Mouse (Mus musculus) heart, embryonic 11.5 days (tissue): ENCODE measurements around the gene Fcrla. TPM values are rescaled to one million over a fixed set of nuclear protein-coding genes. Genes with fewer than 3 reads are reported as not detected.

Experiments
- ATAC-seq: fragments of 200-750 bp; cut with Nextera tagmentation; replicated peaks from 2 replicates; pipeline ENCODE4 v1.8.0; 2017; ENCODE audit warnings: moderate library complexity; ENCODE audit not compliant: insufficient number of reproducible peaks, low FRiP score, low TSS enrichment
- H3K27ac ChIP-seq: fragments of 300-500 bp; sonication (generic); 2 replicates; pipeline ENCODE4 v1.5.1; 2014; ENCODE audit warnings: mild to moderate bottlenecking, low read depth, low read length
- H3K27me3 ChIP-seq: fragments of 300-500 bp; sonication (generic); 2 replicates; pipeline ENCODE4 v1.6.1; 2014; ENCODE audit warnings: mild to moderate bottlenecking, low read length, mixed read lengths; ENCODE audit not compliant: control insufficient read depth, insufficient read depth
- H3K36me3 ChIP-seq: fragments of 300-500 bp; sonication (generic); 2 replicates; pipeline ENCODE4 v1.6.1; 2014; ENCODE audit warnings: mild to moderate bottlenecking, low read length, moderate library complexity, mixed read lengths; ENCODE audit not compliant: control insufficient read depth, insufficient read depth
- H3K4me1 ChIP-seq: fragments of 300-500 bp; sonication (generic); 2 replicates; pipeline ENCODE4 v1.6.1; 2014; ENCODE audit warnings: low read length; ENCODE audit not compliant: control insufficient read depth, insufficient read depth
- H3K4me2 ChIP-seq: fragments of 300-500 bp; sonication (generic); 2 replicates; pipeline ENCODE4 v1.6.1; 2014; ENCODE audit warnings: mild to moderate bottlenecking, moderate library complexity
- H3K4me3 ChIP-seq: fragments of 300-500 bp; sonication (generic); 2 replicates; pipeline ENCODE4 v1.5.1; 2014; ENCODE audit warnings: low read depth, low read length
- H3K9ac ChIP-seq: fragments of 300-500 bp; sonication (generic); 2 replicates; pipeline ENCODE4 v1.6.1; 2014; ENCODE audit warnings: mild to moderate bottlenecking, low read depth, low read length, moderate library complexity
- H3K9me3 ChIP-seq: fragments of 300-500 bp; sonication (generic); replicated peaks from 2 replicates; pipeline ENCODE4 v1.6.1; 2016; ENCODE audit warnings: low read length; ENCODE audit not compliant: control insufficient read depth
- WGBS: fragments of 180-500 bp; shearing (Covaris S2); extraction: QIAGEN DNeasy Blood & Tissue Kit; methylation state at CpG from one replicate; pipeline ENCODE4 v1.1.7; 2014; ENCODE audit not compliant: insufficient replicate concordance; 5-methylcytosine and 5-hydroxymethylcytosine counted together
- polyA plus RNA-seq: library from polyadenylated mRNA; unstranded; fragments of >200 nt; fragmentation: Nextera tagmentation; extraction: Ambion mirVana; gene quantifications from 2 replicates; pipeline ENCODE4 v1.2.1, GENCODE M21; 2014

Gene Fcrla
- polyA plus RNA-seq, 1 experiment from 2014 or later, result 0.36 TPM

DNA sequence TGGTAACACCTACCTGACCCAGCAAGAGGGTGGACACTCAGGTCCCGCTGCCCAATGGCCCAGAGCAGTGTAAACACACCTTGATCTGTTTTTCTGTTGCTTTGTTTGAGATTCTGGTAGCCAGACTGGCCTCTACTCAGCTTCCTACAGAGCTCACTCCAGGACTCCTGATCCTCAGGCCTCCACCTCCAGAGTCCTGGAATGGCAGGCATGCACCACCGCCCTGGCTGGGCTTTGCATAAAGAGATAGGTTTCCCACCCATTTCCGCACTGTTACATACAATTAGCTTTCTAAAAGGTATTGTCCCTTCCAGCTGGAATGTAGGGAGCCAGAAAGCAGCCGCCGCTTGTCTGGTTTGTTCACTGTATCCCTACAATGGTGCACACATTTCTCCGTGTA lies 56.0 kb downstream of the Fcrla start:
- no peak overlapping the region for H3K4me2 ChIP-seq
- 85% methylated on average over 6 of the region's 6 CpGs for WGBS
- no peak overlapping the region for H3K4me3 ChIP-seq
- no peak overlapping the region for H3K9ac ChIP-seq
- H3K4me1 ChIP-seq, result 0 out of 2 replicates have a peak, but pooled peaks cover 2% of the 10 kb centered on the region
- H3K36me3 ChIP-seq, result no peaks in the 10 kb centered on the region
- H3K9me3 ChIP-seq, result no peaks in the 10 kb centered on the region
- no peaks in the 10 kb centered on the region for H3K27me3 ChIP-seq
- ATAC-seq, result no peak
- H3K27ac ChIP-seq, result no peak overlapping the region

DNA sequence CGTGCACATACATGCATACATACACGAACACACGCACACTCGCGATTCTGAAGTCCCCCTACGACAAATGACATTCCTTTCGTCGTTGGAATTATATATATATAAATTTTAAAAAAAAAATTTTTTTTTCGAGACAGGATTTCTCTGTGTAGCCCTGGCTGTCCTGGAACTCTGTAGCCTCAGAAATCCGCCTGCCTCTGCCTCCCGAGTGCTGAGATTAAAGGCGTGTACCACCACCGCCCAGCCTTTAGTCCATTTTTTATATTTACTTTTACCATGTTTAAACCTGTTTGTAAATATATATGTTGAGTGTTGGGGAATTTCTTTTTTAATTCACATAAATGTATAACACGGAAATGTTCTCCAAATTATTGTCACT lies 58.5 kb downstream of the Fcrla start:
- H3K27ac ChIP-seq, result no peak overlapping the region
- peak overlapping the region; percentile 80 for H3K4me2 ChIP-seq
- peak overlapping the region; percentile 78 for H3K9ac ChIP-seq
- 18% methylated on average over 14 of the region's 14 CpGs for WGBS
- ATAC-seq, result no peak
- H3K36me3 ChIP-seq, result no peaks in the 10 kb centered on the region
- H3K4me3 ChIP-seq, result peak overlapping the region; percentile 93
- H3K4me1 ChIP-seq, result 0 out of 2 replicates have a peak, but pooled peaks cover 2% of the 10 kb centered on the region
- H3K27me3 ChIP-seq, result no peaks in the 10 kb centered on the region
- H3K9me3 ChIP-seq, result no peaks in the 10 kb centered on the region

DNA sequence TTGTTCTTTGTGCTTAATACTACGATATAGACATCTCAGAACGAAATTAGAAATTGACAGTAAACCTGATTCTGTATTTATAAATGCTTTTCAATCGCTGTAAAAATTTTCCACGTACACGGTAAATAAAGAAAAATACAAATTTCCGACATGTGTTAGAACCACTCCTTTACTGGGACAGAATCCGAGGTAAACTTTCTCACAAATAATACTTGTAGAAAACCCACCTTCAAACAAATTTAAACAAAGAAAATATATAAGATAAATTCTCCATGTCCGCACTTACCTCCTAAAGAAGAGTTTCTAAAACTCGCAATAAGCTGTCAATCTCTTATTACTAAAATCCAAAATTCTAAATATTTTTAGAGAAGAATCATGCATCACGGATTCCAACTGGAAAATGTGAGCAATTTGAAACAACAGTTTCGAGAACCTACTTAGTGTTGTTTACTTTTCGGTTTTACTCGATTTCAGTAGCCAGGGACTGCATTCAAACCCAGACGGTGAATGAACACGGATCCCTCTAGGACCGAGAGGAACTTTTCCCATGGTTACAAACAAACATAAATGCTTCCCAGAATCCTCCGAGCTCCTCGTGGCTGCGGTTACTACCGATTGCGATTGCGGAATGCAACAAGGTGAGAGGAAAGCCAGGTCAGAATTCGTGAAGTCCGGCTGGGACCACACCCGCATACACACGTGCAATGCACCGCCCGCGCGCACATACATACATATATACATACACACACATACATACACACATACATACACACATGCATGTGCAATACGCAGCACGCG lies 59.1 kb downstream of the Fcrla start:
- Histone ChIP-seq H3K36me3 (no peaks in the 10 kb centered on the region), H3K4me1 (0 out of 2 replicates have a peak, but pooled peaks cover 2% of the 10 kb centered on the region), H3K9ac (peak overlapping the region; percentile 89), H3K27me3 (no peaks in the 10 kb centered on the region), H3K9me3 (no peaks in the 10 kb centered on the region), H3K4me2 (peak overlapping the region; percentile 80), H3K4me3 (peak overlapping the region; percentile 93), H3K27ac (peak overlapping the region; percentile 80)
- ATAC-seq, result peak; percentile 57
- WGBS, result under 1% methylated on average over 33 of the region's 33 CpGs

DNA sequence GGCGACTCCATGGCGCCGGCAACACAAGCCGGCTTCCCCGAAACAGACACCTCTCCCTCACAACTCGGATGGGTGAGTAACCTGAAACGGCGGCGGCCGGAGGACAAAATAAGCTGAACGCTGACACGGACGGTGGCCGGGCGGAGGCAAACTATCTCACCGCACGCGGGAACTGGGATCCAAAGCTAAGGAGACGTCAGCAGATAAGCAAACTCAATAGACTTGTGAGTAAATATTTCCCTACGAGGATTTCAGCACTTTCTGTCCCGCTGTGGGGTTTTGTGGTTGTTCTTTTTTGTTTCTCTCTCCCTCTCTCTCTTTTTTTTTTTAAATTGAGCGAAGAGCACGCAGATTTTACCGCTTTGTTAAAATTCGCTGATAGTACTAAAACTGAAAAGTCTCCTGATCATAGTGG lies 59.7 kb downstream of the Fcrla start, which contains the start of gene Atf6:
Gene Atf6 (minus strand): TSS at position 81 of the 415 bp plus-strand sequence.
- ATAC-seq, result peak; percentile 75
- Histone ChIP-seq H3K4me2 (peak within 1 kb of the TSS; percentile 80), H3K9me3 (no peaks in the 10 kb centered on the region), H3K4me1 (0 out of 2 replicates have a peak, but pooled peaks cover 2% of the 10 kb centered on the region), H3K27ac (peak within 1 kb of the TSS; percentile 80), H3K9ac (peak within 1 kb of the TSS; percentile 89), H3K36me3 (no peaks in the 10 kb centered on the region), H3K4me3 (peak within 1 kb of the TSS; percentile 93), H3K27me3 (no peaks in the 10 kb centered on the region)
- WGBS, result 0% methylated on average over 25 of the region's 25 CpGs

Other genes with a start within 250 kb of the Fcrla start
- gene Atf6, start 59.8 kb downstream of the Fcrla start, polyA plus RNA-seq, result 13.7 and 17.0 TPM in 2 replicates
- 0.38 and 0.66 TPM in 2 replicates for gene Gm26620, start 42.5 kb downstream of the Fcrla start, polyA plus RNA-seq
- 25.6 and 28.0 TPM in 2 replicates for gene Dusp12, start 42.0 kb downstream of the Fcrla start, polyA plus RNA-seq
- gene Fcrlb, start 14.6 kb downstream of the Fcrla start, polyA plus RNA-seq, result not detected in 2 replicates
- 0.59 TPM in 1 of 2 replicates, not detected in the other for gene Fcgr2b, start 49.0 kb upstream of the Fcrla start, polyA plus RNA-seq
- gene Fcgr4, start 91.3 kb upstream of the Fcrla start, polyA plus RNA-seq, result 0.23 TPM in 1 of 2 replicates, not detected in the other
- gene Fcgr3, start 137.4 kb upstream of the Fcrla start, polyA plus RNA-seq, result 3.8 and 4.4 TPM in 2 replicates
- 2.7 and 5.6 TPM in 2 replicates for gene Cfap126, start 186.3 kb upstream of the Fcrla start, polyA plus RNA-seq
- 426 and 502 TPM in 2 replicates for gene Sdhc, start 223.0 kb upstream of the Fcrla start, polyA plus RNA-seq
- gene Mpz, start 223.1 kb upstream of the Fcrla start, polyA plus RNA-seq, result 0.30 TPM in 1 of 2 replicates, not detected in the other